Mouse (Mus musculus): ENCODE measurements around the gene Kcnip3.

DNA sequence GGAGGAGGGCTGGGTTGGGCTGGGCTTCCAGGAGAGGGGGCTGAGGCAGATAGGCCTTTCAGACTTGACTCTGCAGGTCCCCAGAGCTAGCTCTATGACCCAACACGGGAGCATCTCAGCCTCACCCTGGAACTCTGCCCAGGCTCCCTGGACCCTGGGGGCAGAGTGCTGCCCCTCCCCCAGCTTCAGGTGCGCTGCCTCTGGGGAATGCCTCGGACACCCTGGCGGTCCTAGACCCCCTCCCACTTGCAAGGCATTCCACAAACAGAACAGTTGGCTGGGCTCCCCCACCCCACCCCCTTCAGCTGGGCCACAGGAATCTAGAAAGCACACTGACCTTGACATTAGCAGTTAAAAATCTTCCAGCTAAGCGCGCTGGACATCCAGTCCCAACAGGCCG is 72.2 kb downstream of the Kcnip3 start:
- TF ChIP-seq POLR2A (IDR thresholded peaks at IDR 0.05; ENCODE audit: insufficient read length, low read depth): no peak
- TF ChIP-seq MYOG (IDR thresholded peaks at IDR 0.05; ENCODE audit: control insufficient read depth in 1 of 3, insufficient read depth in 1 of 3, insufficient read length in 2 of 3, low read depth in 2 of 3): no peak
- no peak for TF ChIP-seq MAX (IDR thresholded peaks at IDR 0.05; ENCODE audit: low read depth)
- no peak for TF ChIP-seq E2F4 (IDR thresholded peaks at IDR 0.05; ENCODE audit: insufficient read depth)
- no peak for TF ChIP-seq TCF12 (IDR thresholded peaks at IDR 0.05; ENCODE audit: insufficient read depth, poor library complexity, severe bottlenecking)
- TF ChIP-seq USF1 (IDR thresholded peaks at IDR 0.05; ENCODE audit: low read depth): no peak
- TF ChIP-seq CEBPB (IDR thresholded peaks at IDR 0.05; ENCODE audit: insufficient read depth, poor library complexity, severe bottlenecking): no peak
